Mouse (Mus musculus): ENCODE results near the gene Epha1.

- TF ChIP-seq CTCF (IDR thresholded peaks at IDR 0.05) (no peak), EP300 (IDR thresholded peaks at IDR 0.05) (no peak)
Observed at GRCm38 (mm10) chr6:42339189-42339588, 33.9 kb downstream of the Epha1 start.

Data from lung, postnatal 0 days (tissue).